Mouse (Mus musculus) embryo, embryonic 9.5 days (tissue): Measurements from ENCODE around the gene Atraid.
"Not testable (repeated sequence)": the region's sequence is repeated elsewhere in the genome, so short reads cannot be mapped to it uniquely, and the experiment has no call there.

Source experiments
- DNase-seq: peaks from one replicate; pipeline ENCODE4 v3.0.0-alpha.2; 2017; ENCODE audit errors: extremely low spot score

The Atraid gene

DNA sequence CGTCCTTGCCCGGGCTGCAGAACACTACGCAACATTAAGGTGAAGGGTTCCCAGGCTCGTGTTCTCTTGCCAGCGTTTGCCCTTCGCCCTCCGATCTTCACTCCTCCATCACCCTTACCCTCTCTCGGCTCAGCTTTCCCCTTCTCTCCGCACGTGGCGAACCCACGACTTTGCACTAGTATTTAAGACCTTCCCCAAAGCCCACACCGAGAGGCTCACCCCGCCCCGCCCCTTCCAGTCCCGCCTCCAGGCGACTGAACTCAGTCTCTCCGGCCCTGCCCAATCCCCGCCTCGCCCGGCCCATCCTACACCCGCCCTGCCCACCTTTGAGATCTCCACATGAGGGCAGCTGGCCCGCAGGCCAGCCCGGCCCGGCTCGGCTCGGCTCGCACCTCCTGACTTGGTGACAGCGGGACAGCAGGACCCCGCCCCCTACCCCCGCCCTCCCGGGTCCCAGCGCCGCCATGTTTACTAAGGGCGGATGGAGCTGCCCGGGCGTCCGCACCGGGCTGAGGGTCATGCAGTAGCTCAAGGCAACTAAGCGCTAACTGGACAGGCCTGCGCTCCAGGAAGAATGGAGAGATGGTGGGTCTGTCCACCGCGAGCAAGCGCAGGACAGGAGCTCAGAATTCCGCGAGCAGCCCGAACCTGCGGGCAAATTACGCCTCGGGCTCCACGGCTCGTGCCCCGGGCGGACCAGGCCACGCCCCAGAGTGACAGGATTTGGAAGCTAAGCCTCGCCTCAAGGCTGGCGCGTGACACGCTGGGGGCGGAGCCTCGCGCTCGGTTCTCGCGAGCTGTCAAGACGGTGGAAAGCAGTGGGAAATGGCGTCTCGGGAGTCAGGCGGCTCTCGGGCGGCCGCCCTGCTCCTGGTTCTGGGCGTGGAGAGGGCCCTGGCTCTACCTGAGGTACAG lies at the start of gene Atraid:
Gene Atraid (plus strand): TSS at position 465 of the 915 bp plus-strand sequence.
- peak; percentile 99 for DNase-seq

GRCm38 (mm10) chr5:30999324-30999723 lies 48.8 kb upstream of the Atraid start:
- DNase-seq, result no peak

DNA sequence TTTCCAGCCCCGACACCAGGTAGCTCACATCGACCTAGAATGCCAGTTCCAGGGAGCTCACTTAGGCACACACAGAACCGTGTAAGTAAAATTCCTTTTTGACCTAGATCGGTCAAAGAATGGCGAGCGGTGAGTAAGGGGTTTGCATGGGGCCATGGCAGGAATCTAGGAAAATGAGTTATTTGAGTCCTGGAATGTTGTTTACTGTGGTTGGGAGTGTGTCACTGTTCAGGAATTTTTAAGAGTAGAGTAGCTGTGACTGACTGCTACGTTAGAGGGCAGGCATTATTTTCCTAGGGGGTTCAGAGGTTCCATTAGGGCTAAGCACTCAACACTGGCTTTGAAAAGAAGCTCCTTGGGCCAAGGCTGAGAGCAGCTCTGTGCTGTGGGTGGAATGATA lies 48.0 kb upstream of the Atraid start:
- DNase-seq, result no peak

DNA sequence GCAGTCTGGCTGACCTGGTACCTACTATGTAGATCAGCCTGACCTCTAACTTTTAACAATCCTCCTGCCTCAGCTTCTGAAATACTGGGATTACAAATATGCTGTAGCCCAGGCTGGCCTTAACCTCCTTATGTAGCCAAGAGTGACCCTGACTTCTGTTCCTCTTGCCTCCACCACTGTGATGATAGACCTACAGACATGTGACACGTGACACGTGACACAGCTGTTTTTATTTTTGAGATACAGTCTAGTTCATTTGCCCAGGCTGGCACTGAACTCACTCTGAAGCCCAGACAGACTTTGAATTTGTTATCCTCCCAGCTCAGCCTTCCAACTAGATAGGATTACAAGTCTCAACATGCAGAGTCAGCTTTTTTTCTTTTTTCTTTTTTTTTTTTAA lies 47.1 kb upstream of the Atraid start:
- DNase-seq, result no peak

- DNase-seq, result no peak
These were observed 46.6 kb upstream of the Atraid start for GRCm38 (mm10) chr5:31001560-31001959.

- peak; percentile 87 for DNase-seq
These were observed 43.9 kb upstream of the Atraid start for GRCm38 (mm10) chr5:31004184-31004583.

GRCm38 (mm10) chr5:31012737-31013136 lies 35.4 kb upstream of the Atraid start:
- DNase-seq, result no peak

- no peak for DNase-seq
These were observed 32.2 kb upstream of the Atraid start for GRCm38 (mm10) chr5:31015913-31016312.

DNA sequence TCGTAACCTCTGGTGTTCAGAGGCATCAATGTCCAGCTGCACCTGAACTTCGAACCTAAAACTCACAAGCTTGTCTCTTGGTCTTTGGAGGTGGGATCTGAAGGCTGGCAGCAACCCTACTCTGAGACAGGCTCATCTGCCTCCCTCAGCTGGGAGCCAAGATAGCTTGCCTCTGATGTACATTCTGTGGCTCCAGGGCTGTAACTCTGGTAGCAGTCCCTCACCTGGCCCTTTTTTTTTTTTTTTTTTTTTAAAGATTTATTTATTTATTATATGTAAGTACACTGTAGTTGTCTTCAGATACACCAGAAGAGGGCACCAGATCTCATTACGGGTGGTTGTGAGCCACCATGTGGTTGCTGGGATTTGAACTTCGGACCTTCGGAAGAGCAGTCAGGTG lies 26.3 kb upstream of the Atraid start:
- not testable (repeated sequence) for DNase-seq

- DNase-seq, result no peak
These were observed 25.4 kb upstream of the Atraid start for GRCm38 (mm10) chr5:31022690-31023089.

DNA sequence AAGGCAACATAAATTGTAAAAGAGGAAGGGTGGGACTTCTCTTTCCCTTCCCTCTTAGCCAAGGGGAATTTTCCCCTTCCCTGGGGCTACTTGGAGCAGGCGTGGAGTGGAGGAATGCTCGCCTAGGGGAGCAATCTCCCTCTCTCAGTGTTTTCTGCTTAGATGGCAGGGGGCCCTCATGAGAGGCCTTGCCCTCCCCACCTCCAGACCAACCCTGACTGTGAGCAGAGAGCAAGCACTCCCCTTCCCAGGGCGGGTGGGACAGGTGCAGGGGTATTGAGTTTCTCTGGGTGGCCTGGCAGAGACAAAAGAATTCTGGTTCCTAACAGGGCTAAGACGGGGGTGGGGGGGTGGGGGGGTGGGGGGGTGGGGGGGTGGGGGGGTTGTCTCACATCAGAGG lies 24.9 kb upstream of the Atraid start:
- DNase-seq, result no peak

DNA sequence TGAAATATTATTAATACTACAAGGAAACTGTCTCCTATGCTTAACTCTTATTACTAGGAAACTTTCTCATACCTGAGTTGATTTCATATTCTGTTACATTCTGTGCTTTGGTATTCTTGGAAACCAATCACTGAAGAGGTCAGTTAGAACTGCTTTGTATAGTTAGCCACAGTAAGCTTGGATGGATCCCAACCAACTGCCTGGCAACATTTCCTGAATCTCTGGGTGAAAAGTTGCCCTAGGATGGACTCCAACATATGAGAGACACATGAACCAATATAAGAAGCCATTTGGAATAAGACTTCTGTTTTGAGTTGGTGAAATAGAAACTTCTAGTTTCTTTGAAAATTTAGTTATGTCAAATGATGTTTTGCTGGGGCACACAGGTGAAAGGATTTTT lies 23.5 kb upstream of the Atraid start:
- no peak for DNase-seq

DNA sequence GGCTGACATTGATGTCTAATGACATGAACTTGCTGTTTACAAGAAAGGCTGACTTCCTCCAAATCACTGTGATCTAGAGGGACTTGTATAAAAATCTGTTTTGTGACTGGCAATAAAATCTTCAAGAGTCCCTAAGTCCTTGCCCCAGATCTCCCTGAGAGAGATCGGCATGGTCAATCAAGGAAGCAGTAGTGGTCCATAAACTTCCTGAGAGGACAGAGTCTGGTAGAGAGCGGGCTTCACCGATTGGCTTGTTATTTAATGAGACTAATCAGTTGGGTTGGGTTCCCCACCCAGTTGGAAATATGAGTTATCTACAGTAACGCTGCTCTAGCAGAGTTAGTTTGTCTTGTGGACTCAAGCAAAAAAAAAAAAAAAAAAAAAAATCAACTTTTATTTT lies 17.2 kb upstream of the Atraid start:
- DNase-seq, result no peak

DNA sequence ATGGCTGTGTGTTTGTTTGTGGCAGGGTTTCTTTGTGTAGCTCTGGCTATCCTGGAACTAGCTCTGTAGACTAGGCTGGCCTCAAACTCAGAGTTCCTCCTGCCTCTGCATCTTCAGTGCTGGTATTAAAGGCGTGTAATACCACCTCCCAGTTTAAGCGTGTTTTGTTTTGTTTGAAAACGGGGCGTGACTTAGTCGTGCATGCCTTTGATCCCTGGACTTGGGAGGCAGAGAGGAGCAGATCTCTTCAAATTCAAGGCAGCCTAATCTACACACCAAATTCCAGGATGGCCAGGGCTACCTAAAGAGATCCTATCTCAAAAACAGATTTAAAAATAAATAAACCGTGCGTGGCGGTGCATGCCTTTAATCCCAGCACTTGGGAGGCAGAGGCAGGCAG lies 16.6 kb upstream of the Atraid start:
- DNase-seq, result no peak

- DNase-seq, result no peak
These were observed 13.4 kb upstream of the Atraid start for GRCm38 (mm10) chr5:31034669-31035068.

DNA sequence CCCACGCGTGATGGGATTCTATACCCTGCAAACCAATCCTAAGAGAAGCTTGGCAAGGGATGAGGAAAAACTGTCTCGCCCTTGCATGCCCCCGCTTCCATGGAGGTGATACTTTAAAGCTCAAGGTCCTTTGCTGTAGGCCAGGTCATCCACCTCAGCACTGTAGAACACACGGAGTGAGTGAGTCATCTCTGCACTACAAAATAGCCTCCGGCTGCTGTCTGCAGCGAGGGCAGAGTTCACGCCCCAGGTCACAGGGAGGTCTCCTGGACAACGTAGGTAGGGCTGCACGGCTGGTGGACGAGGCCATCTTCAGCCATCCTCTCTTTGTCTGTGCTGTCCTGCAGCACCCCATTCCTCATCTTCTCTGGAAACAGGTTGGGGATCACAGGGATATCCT lies 11.6 kb upstream of the Atraid start:
- not testable (repeated sequence) for DNase-seq

GRCm38 (mm10) chr5:31038171-31038845 lies 9.8 kb upstream of the Atraid start:
- no peak for DNase-seq

DNA sequence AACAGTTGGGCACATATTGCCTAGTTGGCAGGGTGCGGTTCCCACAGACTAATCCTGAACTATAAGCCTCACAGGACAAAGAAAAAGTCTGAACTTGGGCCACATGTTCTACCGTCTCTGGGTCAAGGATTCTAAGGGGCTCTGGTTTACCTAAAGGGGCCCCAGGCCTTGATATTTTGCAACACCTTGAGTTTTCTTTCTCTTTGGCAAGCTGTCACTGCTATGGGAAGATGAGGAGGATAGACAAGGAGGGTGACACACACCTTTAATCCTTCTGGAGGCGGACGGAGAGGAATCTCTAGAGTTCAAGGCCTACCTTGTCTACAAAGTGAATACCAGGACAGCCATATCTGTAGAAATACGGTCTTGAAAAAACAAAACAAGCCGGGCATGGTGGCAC lies 1.7 kb upstream of the Atraid start:
- no peak for DNase-seq

DNA sequence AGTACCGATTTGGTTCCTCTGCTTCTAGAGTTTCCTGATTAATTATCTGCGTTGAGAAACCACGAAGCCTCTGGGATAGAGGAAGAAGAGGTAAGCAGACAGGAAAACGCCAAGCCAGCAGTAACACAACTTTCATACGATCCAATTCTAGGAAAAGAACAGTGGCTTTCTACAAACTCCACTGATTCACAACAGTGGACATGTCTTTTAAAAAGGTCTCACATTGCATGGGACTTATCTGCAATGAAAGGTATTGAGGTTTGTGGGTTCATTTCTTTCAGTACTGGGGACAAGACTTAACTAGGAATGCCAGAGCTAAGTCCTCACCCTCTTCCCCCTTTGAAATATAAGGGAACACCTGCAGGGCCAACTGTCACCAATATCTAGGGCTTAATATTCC lies 1.0 kb upstream of the Atraid start:
- no peak for DNase-seq

- peak; percentile 67 for DNase-seq
These were observed 890 bp downstream of the Atraid start, which contains the start of gene Slc5a6 for GRCm38 (mm10) chr5:31048763-31049641. Gene Slc5a6, minus strand, starts transcription at chr5:31048924.

- no peak for DNase-seq
These were observed 2.3 kb downstream of the Atraid start for GRCm38 (mm10) chr5:31050427-31050826.

DNA sequence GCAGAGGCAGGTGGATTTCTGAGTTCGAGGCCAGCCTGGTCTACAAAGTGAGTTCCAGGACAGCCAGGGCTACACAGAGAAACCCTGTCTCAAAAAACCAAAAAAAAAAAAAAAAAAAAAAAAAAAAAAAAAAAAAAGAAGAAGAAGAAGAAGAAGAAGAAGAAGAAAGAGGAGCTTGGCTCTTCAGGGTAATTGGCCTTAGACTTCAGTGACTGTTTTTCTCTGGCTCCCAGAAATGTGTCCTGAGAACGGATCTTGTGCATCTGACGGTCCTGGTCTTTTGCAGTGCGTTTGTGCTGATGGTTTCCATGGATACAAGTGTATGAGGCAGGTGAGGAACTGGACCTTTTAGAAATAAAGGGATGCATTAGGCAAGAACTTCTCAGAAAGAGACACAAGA lies 5.6 kb downstream of the Atraid start:
- DNase-seq, result not testable (repeated sequence)
